Mouse (Mus musculus) retina, postnatal 1 day (tissue): ENCODE data around the gene Epb41.

Experiments
- DNase-seq: peaks from one replicate; pipeline ENCODE4 v3.0.0-alpha.2; 2012

The Epb41 gene

DNA sequence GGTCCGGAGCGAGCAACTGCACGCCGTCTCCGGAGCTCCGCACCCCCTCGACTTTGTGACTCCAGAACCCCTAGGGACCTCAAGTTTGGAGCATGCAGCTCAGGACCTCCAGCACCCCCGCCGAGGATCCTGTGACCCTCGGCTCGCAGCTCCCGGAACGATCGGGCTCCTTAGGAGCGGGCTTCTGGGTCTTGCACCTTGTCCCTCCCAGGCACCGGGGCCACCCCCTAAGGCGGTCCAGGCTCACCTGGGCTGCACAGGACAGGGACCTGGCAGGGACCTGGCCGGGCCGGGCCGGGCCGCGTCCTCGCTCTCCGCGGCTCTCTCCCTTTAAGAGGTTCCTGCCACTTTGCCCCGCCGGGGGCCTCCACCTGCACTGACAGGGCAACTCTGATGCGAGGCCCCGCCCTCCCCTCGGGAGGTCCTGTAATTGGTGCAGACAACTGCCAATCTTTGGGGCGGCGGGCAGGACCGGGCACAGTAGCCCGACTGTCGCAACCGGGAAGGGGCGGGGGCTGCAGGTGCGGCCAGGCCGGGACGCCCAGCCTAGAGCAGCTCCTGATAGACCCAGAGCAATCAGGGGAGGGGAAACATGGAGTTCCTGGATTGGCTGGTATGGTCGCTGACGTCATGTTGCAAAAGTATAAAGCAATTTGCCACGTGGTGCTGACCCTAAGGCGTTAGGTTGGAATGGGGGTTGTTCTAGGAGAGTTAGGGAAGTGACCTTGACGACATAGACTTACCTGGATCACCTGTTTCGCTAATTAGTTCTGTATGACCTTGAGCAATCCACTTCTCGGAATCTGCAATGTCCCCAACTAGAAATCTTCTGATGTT lies at the start of gene Epb41:
Gene Epb41 (minus strand): TSS at position 389 of the 837 bp plus-strand sequence.
- DNase-seq: peak; percentile 96

- no peak for DNase-seq
Observed at GRCm38 (mm10) chr4:132123166-132123565, 48.0 kb upstream of the Epb41 start.

- no peak for DNase-seq
Observed at GRCm38 (mm10) chr4:132121674-132122073, 46.6 kb upstream of the Epb41 start.

DNA sequence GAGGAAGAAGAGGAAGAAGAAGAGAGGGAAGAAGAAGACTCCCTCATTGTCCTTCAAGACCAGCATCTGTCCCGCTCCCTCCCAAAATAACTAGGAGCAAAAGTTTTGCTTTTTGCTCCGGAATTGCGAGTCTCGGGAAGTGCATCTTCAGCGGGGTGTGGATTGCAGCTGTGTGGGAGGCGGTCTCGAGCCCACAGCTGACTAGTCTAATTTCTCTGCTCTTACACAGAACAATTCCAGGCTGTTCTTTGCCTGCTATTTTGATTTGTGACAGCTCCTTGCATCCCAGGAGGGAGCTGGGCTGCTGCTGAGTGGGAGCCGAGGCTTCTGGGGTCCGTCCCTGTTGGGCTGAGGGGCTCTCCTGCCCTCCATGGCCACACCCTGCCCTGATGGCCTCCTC lies 44.4 kb upstream of the Epb41 start:
- DNase-seq: no peak

DNA sequence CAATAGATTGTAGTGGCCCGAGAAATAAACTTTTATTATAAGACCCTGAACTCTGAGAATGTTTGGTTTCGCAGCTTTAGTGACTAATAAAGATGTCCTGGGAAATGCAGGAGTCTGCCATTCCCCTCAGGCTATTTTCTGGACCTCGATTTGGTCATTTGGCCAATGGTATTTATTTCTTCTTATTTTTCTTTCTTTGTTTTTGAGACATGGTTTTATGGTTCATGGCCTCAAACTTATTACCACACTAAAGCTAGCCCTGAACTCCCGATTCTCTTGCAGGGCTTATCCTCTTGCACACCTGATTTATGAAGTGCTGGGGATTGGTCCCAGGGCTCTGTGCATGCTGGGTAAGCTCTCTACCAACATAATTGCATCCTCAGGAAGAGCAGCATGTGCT lies 41.2 kb upstream of the Epb41 start:
- DNase-seq: no peak

GRCm38 (mm10) chr4:132113411-132114095 lies 38.4 kb upstream of the Epb41 start:
- peak; percentile 53 for DNase-seq

DNA sequence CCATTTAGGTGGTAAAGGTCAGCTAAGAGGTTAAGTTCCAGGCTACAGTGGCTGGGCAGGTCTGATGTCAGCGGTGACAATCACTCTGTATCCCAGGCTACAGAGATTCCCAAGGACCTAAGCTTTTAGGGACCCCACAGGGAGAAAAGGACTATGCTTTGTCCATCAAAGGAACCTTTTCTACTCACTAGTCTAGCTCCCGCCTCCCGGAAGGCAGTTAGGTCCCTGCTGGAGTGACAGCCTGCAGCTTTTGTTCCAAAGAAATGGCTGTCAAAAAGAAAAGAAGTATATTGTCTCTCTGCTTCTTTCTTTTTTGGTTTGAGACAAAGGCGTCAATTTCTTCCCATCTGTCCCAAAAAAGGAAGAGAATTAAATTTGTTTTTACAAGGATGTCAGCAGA lies 36.1 kb upstream of the Epb41 start:
- no peak for DNase-seq

DNA sequence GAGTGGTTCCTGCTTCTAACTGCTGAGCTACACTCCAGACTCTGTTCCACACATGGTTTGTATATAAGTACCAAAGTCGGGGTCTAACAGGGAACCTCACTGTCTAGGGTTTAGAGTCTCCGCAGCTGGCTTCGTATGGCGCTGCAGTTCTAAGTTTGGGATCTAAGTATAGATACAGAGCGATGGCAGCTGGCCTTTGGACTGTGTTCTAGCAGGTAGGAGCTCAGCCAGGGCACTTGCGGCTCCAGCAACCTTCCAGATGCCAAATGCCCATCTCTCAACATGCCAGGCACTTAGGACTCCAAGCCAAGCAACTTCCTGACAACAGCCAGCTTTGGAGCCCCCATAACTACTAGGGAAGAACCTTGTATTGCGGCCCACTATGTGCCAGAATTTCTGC lies 33.1 kb upstream of the Epb41 start:
- no peak for DNase-seq

DNA sequence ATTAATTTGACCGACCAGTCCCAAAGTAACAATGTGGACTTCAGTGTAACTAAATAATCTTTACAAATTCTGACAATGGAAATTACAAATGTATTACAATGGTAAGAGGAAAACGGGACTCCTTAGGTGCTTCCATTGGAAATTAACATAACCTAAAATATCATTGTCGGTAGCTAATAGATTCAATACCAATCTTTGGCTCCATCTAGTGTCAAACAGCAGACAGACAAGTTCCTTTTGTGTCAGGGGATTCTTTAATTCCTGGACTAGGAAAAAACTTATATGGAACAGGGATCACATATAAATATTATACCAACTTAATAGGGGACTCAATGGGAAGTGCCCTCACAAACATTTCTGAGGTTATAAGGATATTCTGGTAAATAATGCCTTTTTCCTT lies 26.0 kb upstream of the Epb41 start:
- peak; percentile 45 for DNase-seq

- peak; percentile 73 for DNase-seq
Observed at GRCm38 (mm10) chr4:132099548-132099947, 24.4 kb upstream of the Epb41 start.

DNA sequence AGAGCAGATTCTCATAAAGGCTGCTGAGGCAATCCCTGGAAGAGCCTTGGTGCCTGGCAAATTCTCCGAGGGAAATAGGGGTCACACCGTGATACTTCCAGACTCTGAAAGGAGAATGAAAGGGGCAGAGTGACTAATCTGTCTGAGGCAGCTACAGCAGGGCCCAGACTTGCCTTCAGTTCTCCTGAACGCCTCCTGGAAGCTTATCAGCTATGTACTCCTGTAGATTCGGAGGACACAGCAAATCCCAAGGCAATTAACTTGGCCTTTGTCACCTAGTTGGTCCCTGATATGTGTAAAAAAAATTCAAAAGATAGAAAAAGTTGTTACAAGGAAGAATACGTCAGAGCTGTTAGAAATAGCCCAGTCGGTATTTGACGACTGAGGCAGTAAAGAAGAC lies 19.9 kb upstream of the Epb41 start:
- no peak for DNase-seq

GRCm38 (mm10) chr4:132093928-132094327 lies 18.8 kb upstream of the Epb41 start:
- no peak for DNase-seq

DNA sequence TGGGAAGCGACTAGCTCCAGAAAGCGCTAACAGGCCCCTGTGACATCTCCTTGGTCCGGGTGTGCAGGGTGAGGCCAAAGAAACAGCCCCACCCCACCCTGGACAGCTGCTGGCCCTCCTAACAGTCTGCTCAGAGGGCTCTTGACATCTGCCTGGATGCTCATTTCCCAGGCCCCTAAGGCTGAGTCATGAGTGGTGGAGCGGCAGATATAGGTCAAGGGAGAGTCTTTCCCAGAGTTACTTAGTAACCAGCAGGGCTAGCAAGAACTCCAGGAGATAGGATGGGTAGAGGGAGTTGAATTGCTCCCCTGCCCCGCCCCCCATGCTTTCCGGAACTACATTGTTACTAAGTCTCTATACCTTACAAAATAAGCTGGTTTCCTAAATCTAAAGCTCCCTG lies 18.0 kb upstream of the Epb41 start:
- DNase-seq: peak; percentile 88

GRCm38 (mm10) chr4:132088921-132089320 lies 13.8 kb upstream of the Epb41 start:
- peak; percentile 85 for DNase-seq

GRCm38 (mm10) chr4:132085114-132085513 lies 10.0 kb upstream of the Epb41 start:
- DNase-seq: no peak

DNA sequence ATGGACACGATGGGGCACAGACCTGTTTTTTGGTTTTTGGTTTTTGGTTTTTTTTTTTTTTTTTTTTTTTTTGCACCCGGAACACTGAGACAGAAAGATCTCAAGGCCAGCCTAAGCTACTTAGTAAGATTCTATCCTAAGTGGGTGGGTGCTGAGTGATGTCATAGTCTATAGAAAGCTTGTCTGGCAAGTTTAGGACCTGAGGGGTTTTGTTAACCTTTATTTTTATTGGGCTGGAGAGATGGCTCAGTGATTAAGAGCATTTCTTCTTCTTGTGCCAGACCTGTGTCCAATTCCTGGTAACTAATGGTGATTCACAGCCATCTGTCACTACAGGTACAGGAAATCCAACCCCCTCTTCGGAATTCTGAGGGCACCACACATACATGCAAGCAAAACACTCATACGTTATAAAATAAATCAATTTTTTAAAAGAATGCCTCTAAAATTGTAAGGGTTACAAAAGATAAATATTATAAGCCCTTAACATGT lies 5.4 kb upstream of the Epb41 start:
- DNase-seq: no peak

DNA sequence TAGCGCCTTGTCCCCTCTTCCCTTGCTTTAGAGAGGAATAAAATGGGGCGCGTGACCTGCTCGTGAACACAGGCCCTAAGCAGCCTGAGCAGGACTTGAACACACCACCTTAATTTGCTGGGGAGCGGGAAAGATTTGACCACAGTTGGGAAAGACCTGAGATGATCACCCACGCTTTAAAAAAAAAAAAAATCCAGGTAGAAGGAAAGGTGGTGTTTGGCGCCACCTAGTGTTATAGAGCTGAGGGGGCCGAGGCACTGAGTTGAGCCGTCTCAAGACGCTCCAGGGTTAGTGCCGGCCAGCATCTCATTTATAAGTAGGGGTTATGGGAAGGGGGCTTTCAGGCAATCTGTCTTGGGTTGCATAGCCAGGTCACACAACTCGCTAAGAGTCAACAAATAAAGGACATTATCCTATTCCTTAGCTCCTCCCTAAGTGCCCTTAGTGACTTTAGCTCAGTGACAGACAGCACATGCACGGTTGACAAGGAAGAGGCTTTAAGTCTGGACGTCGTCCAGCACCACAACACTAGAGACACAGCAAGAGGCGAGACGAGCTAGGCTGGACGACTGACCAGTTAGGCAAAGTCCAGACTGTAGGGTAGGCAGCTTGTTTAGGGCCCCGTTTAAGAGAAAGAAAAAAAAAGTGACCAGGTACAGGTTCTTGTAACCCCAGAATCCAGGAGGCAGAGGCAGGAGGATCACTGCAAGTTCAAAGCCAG lies 4.6 kb upstream of the Epb41 start:
- DNase-seq: peak; percentile 83

DNA sequence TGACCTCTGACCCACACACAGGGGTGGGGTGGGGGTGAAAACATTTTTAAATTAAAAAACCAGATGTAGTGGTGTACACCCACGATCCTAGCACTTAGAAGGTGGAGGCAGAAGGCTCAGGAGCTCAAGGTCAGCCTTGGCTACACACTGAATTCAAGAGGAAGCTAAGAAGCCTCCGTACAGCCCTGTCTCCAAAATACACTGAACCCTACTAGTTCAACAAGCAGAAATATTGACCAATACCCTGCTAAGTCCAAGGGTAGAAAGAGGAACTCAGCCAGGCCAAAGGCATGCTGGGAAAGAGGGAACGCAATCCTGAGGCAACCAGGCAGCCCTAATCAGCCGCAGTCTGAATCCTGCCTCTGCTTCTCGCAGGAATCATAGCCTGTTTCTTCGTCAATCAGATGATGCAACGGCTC lies 3.2 kb upstream of the Epb41 start:
- no peak for DNase-seq

DNA sequence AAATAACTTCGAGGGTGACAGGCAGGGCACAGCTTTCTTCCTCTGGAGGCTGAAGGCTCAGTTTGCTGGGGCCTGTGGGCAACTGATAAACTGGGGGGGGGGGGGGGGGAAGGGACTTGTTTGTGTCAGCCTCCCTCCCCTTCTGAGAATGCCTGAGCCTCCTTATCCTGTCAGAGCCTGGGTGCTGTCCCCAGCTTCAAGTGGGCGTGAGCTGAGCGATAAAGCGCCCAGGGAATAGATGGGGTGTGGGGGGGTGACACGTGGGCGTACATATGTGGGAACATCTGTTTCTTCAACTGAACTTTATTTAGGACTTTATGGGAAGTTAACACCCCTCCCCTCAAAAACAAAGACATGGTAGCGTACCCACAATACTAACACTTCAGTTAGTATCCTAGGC lies 2.3 kb upstream of the Epb41 start:
- DNase-seq: no peak

GRCm38 (mm10) chr4:132076480-132077405 lies 1.6 kb upstream of the Epb41 start:
- peak; percentile 88 for DNase-seq

DNA sequence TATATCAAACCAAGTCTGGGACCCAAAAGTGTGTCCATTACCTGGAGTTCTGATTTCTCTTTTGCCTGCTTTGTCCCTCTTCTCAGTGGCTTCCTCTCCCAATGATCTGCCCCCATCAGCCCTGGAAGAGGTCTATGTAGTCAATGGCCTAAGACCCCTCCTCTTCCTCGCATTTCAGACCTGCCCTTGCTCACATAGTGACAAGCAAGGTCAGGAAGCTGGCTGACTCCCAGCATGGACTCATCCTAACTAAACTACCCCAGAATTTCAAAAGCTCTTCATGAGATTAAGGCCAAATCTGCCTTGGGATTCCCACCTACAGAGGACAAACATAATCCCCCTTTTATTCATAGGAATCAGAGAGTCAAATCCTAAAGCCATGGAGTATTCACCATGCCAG lies 675 bp upstream of the Epb41 start:
- DNase-seq: peak; percentile 40
